Mouse (Mus musculus) right cerebral cortex, adult 18-20 months (tissue): ENCODE data around the gene Klhl24.

Source experiments
- DNase-seq: peaks from one replicate; pipeline ENCODE4 v3.0.0; 2022; ENCODE audit warnings: mixed read lengths

The Klhl24 gene

GRCm38 (mm10) chr16:20151991-20152390 lies 54.6 kb downstream of the Klhl24 start:
- no peak for DNase-seq

- no peak for DNase-seq
These were observed 56.4 kb downstream of the Klhl24 start for GRCm38 (mm10) chr16:20153742-20154141.

GRCm38 (mm10) chr16:20160130-20160529 lies 62.8 kb downstream of the Klhl24 start:
- no peak for DNase-seq

- no peak for DNase-seq
These were observed 71.7 kb downstream of the Klhl24 start for GRCm38 (mm10) chr16:20169071-20169470.

GRCm38 (mm10) chr16:20169471-20170106 lies 72.2 kb downstream of the Klhl24 start:
- DNase-seq, result no peak
